Mouse (Mus musculus): ENCODE results near the gene Uggt2. TPM values are rescaled to one million over a fixed set of nuclear protein-coding genes. Genes with fewer than 3 reads are reported as not detected.
A peak's percentile ranks its signal among the peaks of the same experiment; 100 is the strongest.

Uggt2 gene
- polyA plus RNA-seq, 1 experiment from 2014 or later = 7.3 TPM

DNA sequence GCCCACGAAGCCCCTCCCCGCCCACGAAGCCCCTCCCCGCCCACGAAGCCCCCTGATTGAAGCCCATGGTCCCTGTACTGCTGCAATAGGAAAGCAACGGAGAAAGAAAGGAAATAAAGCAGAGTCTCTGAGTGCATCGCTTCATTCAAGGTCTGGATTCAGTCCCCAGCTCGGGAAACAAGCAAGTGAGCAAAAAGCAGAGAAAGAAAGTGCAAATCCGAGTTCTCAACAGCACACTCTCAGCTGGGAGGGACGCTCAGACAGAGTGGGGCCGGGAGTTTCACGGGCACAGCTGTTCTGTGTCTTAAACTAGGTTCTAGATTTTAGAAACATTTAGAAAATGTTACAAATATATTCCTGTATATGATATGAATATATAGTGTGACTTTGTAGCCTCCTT lies 24.4 kb upstream of the Uggt2 start:
- Histone ChIP-seq H3K36me3 (ENCODE audit: control insufficient read depth, insufficient read depth, low read length) (no peaks in the 10 kb centered on the region), H3K27ac (ENCODE audit: low read depth, low read length) (no peak overlapping the region), H3K4me1 (ENCODE audit: control insufficient read depth, insufficient read depth, low read length) (no peaks in the 10 kb centered on the region), H3K9ac (ENCODE audit: low read length) (peak overlapping the region; percentile 21; the same call in 1 of the 2 replicates), H3K9me3 (replicated peaks; ENCODE audit: control insufficient read depth, low read length) (no peaks in the 10 kb centered on the region), H3K4me3 (ENCODE audit: low read depth, low read length) (peak overlapping the region; percentile 20), H3K27me3 (replicated peaks; ENCODE audit: control insufficient read depth, insufficient read depth, low read length) (no peaks in the 10 kb centered on the region), H3K4me2 (ENCODE audit: low read length) (peak overlapping the region; percentile 37)
- peak; percentile 69 for ATAC-seq
- peak; percentile 56 for DNase-seq (ENCODE audit: low spot score)
- WGBS = 2% methylated on average over 12 of the region's 12 CpGs

DNA sequence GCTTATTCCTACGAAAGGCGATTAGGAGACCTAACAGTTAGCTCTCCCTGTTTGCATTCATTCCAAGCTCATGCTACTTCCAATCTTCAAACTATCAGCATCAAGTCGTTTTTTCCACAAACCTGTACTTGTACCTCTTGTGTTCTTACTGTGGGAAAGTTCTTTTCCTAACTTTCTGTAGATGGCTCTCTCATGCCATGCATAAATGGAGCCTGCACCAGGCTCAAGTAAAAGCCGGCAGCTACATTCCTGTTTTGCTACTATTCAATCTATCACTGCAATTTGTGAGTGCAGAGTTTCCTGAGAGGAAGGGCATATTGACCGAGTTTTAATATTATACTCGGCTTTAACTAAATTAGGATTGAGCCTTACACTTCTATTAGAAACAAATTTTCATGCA lies 13.3 kb upstream of the Uggt2 start:
- Histone ChIP-seq H3K36me3 (ENCODE audit: control insufficient read depth, insufficient read depth, low read length) (no peaks in the 10 kb centered on the region), H3K4me2 (ENCODE audit: low read length) (no peak overlapping the region), H3K27ac (ENCODE audit: low read depth, low read length) (no peak overlapping the region), H3K9ac (ENCODE audit: low read length) (no peak overlapping the region), H3K27me3 (replicated peaks; ENCODE audit: control insufficient read depth, insufficient read depth, low read length) (no peaks in the 10 kb centered on the region), H3K4me3 (ENCODE audit: low read depth, low read length) (no peak overlapping the region), H3K9me3 (replicated peaks; ENCODE audit: control insufficient read depth, low read length) (no peaks in the 10 kb centered on the region), H3K4me1 (ENCODE audit: control insufficient read depth, insufficient read depth, low read length) (no peaks in the 10 kb centered on the region)
- 81% methylated on average over 6 of the region's 6 CpGs for WGBS
- DNase-seq (ENCODE audit: low spot score) (no peak), ATAC-seq (no peak)

GRCm38 (mm10) chr14:119109776-119110218 lies 10.6 kb upstream of the Uggt2 start:
- no peaks in the 10 kb centered on the region for H3K36me3 ChIP-seq (ENCODE audit: control insufficient read depth, insufficient read depth, low read length)
- H3K27me3 ChIP-seq (replicated peaks; ENCODE audit: control insufficient read depth, insufficient read depth, low read length) = no peaks in the 10 kb centered on the region
- H3K4me1 ChIP-seq (ENCODE audit: control insufficient read depth, insufficient read depth, low read length) = no peaks in the 10 kb centered on the region
- no peaks in the 10 kb centered on the region for H3K9me3 ChIP-seq (replicated peaks; ENCODE audit: control insufficient read depth, low read length)
- H3K4me3 ChIP-seq (ENCODE audit: low read depth, low read length) = no peak overlapping the region
- ATAC-seq (no peak), DNase-seq (ENCODE audit: low spot score) (no peak)
- H3K4me2 ChIP-seq (ENCODE audit: low read length) = no peak overlapping the region
- no peak overlapping the region for H3K9ac ChIP-seq (ENCODE audit: low read length)
- H3K27ac ChIP-seq (ENCODE audit: low read depth, low read length) = no peak overlapping the region
- 93% methylated on average over 3 of the region's 3 CpGs for WGBS

GRCm38 (mm10) chr14:119108776-119109301 lies 9.6 kb upstream of the Uggt2 start:
- no peak overlapping the region for H3K4me3 ChIP-seq (ENCODE audit: low read depth, low read length)
- WGBS = 52% methylated on average over 7 of the region's 7 CpGs
- DNase-seq (ENCODE audit: low spot score) = no peak
- no peak overlapping the region for H3K27ac ChIP-seq (ENCODE audit: low read depth, low read length)
- no peak for ATAC-seq
- H3K27me3 ChIP-seq (replicated peaks; ENCODE audit: control insufficient read depth, insufficient read depth, low read length) = no peaks in the 10 kb centered on the region
- no peaks in the 10 kb centered on the region for H3K36me3 ChIP-seq (ENCODE audit: control insufficient read depth, insufficient read depth, low read length)
- H3K4me1 ChIP-seq (ENCODE audit: control insufficient read depth, insufficient read depth, low read length) = no peaks in the 10 kb centered on the region
- no peaks in the 10 kb centered on the region for H3K9me3 ChIP-seq (replicated peaks; ENCODE audit: control insufficient read depth, low read length)
- H3K4me2 ChIP-seq (ENCODE audit: low read length) = no peak overlapping the region
- H3K9ac ChIP-seq (ENCODE audit: low read length) = no peak overlapping the region

DNA sequence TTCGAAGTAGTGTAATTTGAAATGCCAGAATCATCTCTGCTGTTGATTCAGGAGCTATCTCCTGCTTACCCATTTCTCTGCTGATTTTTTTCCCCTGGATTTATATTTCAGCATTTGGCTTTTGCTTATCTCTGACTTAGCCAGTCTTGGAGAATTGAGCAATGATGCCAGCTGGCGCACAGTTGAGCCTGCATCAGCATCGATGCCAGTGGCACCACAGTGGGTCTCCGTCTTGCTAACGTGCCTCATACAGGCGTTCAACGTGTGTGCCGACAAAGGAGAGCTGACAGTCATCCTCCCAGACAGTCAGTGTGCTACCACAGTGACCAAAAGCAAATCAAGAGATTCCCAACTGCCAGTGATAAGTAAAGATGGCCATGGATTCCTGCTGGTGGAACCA lies 8.4 kb upstream of the Uggt2 start:
- H3K27me3 ChIP-seq (replicated peaks; ENCODE audit: control insufficient read depth, insufficient read depth, low read length) = no peaks in the 10 kb centered on the region
- DNase-seq (ENCODE audit: low spot score) = peak; percentile 21
- no peak; the same call in 1 of the 2 replicates for ATAC-seq
- no peak overlapping the region for H3K4me3 ChIP-seq (ENCODE audit: low read depth, low read length)
- H3K27ac ChIP-seq (ENCODE audit: low read depth, low read length) = no peak overlapping the region
- 84% methylated on average over 8 of the region's 8 CpGs for WGBS
- no peaks in the 10 kb centered on the region for H3K36me3 ChIP-seq (ENCODE audit: control insufficient read depth, insufficient read depth, low read length)
- H3K4me2 ChIP-seq (ENCODE audit: low read length) = no peak overlapping the region
- H3K4me1 ChIP-seq (ENCODE audit: control insufficient read depth, insufficient read depth, low read length) = no peaks in the 10 kb centered on the region
- H3K9ac ChIP-seq (ENCODE audit: low read length) = no peak overlapping the region
- H3K9me3 ChIP-seq (replicated peaks; ENCODE audit: control insufficient read depth, low read length) = no peaks in the 10 kb centered on the region

GRCm38 (mm10) chr14:119099570-119099891 lies 301 bp upstream of the Uggt2 start:
- H3K27ac ChIP-seq (ENCODE audit: low read depth, low read length) = peak overlapping the region; percentile 76
- H3K9me3 ChIP-seq (replicated peaks; ENCODE audit: control insufficient read depth, low read length) = no peaks in the 10 kb centered on the region
- H3K9ac ChIP-seq (ENCODE audit: low read length) = peak overlapping the region; percentile 89
- no peaks in the 10 kb centered on the region for H3K27me3 ChIP-seq (replicated peaks; ENCODE audit: control insufficient read depth, insufficient read depth, low read length)
- H3K4me1 ChIP-seq (ENCODE audit: control insufficient read depth, insufficient read depth, low read length) = peaks cover 7% of the 10 kb centered on the region; the same call in 1 of the 2 replicates
- peak overlapping the region; percentile 70 for H3K4me2 ChIP-seq (ENCODE audit: low read length)
- WGBS = under 1% methylated on average over 13 of the region's 13 CpGs
- peak overlapping the region; percentile 77 for H3K4me3 ChIP-seq (ENCODE audit: low read depth, low read length)
- no peaks in the 10 kb centered on the region for H3K36me3 ChIP-seq (ENCODE audit: control insufficient read depth, insufficient read depth, low read length)
- peak; percentile 82; the same call in 1 of the 2 replicates for ATAC-seq
- DNase-seq (ENCODE audit: low spot score) = no peak

GRCm38 (mm10) chr14:119061811-119062210 lies 37.4 kb downstream of the Uggt2 start:
- Histone ChIP-seq H3K27ac (ENCODE audit: low read depth, low read length) (no peak overlapping the region), H3K4me3 (ENCODE audit: low read depth, low read length) (no peak overlapping the region), H3K27me3 (replicated peaks; ENCODE audit: control insufficient read depth, insufficient read depth, low read length) (no peaks in the 10 kb centered on the region), H3K4me1 (ENCODE audit: control insufficient read depth, insufficient read depth, low read length) (no peaks in the 10 kb centered on the region), H3K36me3 (ENCODE audit: control insufficient read depth, insufficient read depth, low read length) (peaks cover 15% of the 10 kb centered on the region), H3K4me2 (ENCODE audit: low read length) (no peak overlapping the region), H3K9me3 (replicated peaks; ENCODE audit: control insufficient read depth, low read length) (no peaks in the 10 kb centered on the region), H3K9ac (ENCODE audit: low read length) (no peak overlapping the region)
- 79% methylated on average over 1 of the region's 1 CpGs for WGBS
- ATAC-seq (no peak), DNase-seq (ENCODE audit: low spot score) (no peak)

- Histone ChIP-seq H3K27me3 (replicated peaks; ENCODE audit: control insufficient read depth, insufficient read depth, low read length) (no peaks in the 10 kb centered on the region), H3K4me2 (ENCODE audit: low read length) (no peak overlapping the region), H3K9me3 (replicated peaks; ENCODE audit: control insufficient read depth, low read length) (no peaks in the 10 kb centered on the region), H3K9ac (ENCODE audit: low read length) (no peak overlapping the region), H3K4me1 (ENCODE audit: control insufficient read depth, insufficient read depth, low read length) (no peaks in the 10 kb centered on the region), H3K27ac (ENCODE audit: low read depth, low read length) (no peak overlapping the region), H3K4me3 (ENCODE audit: low read depth, low read length) (no peak overlapping the region), H3K36me3 (ENCODE audit: control insufficient read depth, insufficient read depth, low read length) (peaks cover 15% of the 10 kb centered on the region)
- DNase-seq (ENCODE audit: low spot score) = no peak
- 94% methylated on average over 2 of the region's 2 CpGs for WGBS
- ATAC-seq = no peak
Measured at GRCm38 (mm10) chr14:119060682-119061081, 38.5 kb downstream of the Uggt2 start.

DNA sequence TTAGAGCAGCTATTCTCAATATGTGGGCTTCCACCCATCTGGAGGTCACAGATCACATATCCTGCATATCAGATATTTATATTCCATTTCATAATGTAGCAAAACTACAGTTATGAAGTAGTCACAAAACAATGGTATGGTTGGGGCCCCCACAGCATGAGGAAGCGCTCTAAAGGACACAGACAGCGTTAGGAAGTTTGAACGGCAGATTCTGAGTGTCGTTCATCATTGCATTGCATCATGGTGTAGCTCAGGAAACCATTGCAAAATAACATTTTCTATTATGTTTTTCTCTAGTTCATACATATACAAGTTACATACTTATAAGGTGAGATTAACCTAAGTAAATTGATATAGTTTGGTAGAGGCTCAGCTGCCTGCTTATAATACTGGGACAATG lies 42.2 kb downstream of the Uggt2 start:
- no peak overlapping the region for H3K27ac ChIP-seq (ENCODE audit: low read depth, low read length)
- H3K36me3 ChIP-seq (ENCODE audit: control insufficient read depth, insufficient read depth, low read length) = peaks cover 27% of the 10 kb centered on the region
- DNase-seq (ENCODE audit: low spot score) (no peak), ATAC-seq (no peak)
- no peak overlapping the region for H3K4me2 ChIP-seq (ENCODE audit: low read length)
- no peak overlapping the region for H3K4me3 ChIP-seq (ENCODE audit: low read depth, low read length)
- H3K9ac ChIP-seq (ENCODE audit: low read length) = no peak overlapping the region
- no peaks in the 10 kb centered on the region for H3K4me1 ChIP-seq (ENCODE audit: control insufficient read depth, insufficient read depth, low read length)
- 96% methylated on average over 4 of the region's 4 CpGs for WGBS
- no peaks in the 10 kb centered on the region for H3K9me3 ChIP-seq (replicated peaks; ENCODE audit: control insufficient read depth, low read length)
- no peaks in the 10 kb centered on the region for H3K27me3 ChIP-seq (replicated peaks; ENCODE audit: control insufficient read depth, insufficient read depth, low read length)
